Mouse (Mus musculus): ENCODE data around the gene Irf2bpl.

DNA sequence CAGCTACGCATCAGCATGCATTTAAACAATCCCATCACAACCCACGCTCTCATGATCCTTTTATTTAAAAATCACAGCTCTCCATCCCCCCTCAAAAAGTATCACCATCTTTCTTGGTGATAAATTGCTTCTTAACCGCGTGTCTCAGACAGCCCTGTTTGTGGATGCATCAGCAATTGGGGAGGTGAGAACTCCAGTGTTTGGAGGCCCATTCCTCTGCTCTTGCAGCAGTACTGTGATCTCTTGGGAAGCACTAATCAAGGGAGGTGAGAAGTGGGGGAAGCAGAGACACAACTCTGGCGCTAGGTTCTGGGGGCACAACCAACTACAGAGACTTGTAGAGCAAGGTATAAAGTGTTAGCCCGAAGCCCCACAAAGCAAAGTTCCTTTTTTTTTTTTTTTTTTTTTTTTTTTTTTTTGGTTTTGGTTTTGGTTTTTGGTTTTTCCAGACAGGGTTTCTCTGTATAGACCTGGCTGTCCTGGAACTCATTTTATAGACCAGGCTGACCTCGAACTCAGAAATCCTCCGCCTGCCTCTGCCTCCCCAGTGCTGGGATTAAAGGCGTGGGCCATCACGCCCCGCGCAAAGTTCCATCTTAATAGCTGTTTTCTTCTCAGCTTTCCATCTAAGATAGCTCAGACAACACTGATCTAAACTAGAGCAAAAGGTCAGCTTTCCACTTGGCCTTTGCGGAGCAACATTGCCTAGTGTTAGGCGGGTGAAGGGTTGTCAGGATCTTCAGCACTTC, 3.0 kb upstream of the Irf2bpl start:
- TF ChIP-seq CTCF (IDR thresholded peaks at IDR 0.05; ENCODE audit: low read depth, low read length) = no peak
- TF ChIP-seq GATA2 (IDR thresholded peaks at IDR 0.05; ENCODE audit: borderline replicate concordance, low read depth, low read length) = no peak
- no peak for TF ChIP-seq TAL1 (conservative IDR thresholded peaks at IDR 0.05; ENCODE audit: low read depth, low read length)
- TF ChIP-seq GATA1 (IDR thresholded peaks at IDR 0.05; ENCODE audit: borderline replicate concordance, low read length) = no peak
- no peak for TF ChIP-seq POLR2AphosphoS5 (IDR thresholded peaks at IDR 0.05; ENCODE audit: insufficient replicate concordance, low read depth, low read length)

Data from G1E (cell line).